Mouse (Mus musculus): ENCODE measurements around the gene Ttll6. TPM values are rescaled to one million over a fixed set of nuclear protein-coding genes. Genes with fewer than 3 reads are reported as not detected.

Ttll6 gene
- polyA plus RNA-seq, 1 experiment from 2014 or later = 0.15 TPM

GRCm38 (mm10) chr11:96171601-96172000, 38.0 kb downstream of the Ttll6 start:
- H3K4me1 ChIP-seq = no peaks in the 10 kb centered on the region
- 5% methylated on average over 3 of the region's 3 CpGs for WGBS
- peaks cover 100% of the 10 kb centered on the region for H3K27me3 ChIP-seq
- no peak overlapping the region for H3K9ac ChIP-seq
- ATAC-seq (ENCODE audit: low FRiP score) = no peak
- no peak overlapping the region for H3K4me3 ChIP-seq
- no peak overlapping the region for H3K27ac ChIP-seq
- H3K36me3 ChIP-seq = no peaks in the 10 kb centered on the region
- H3K4me2 ChIP-seq (replicated peaks) = no peak overlapping the region
- H3K9me3 ChIP-seq (replicated peaks) = no peaks in the 10 kb centered on the region

- ATAC-seq (ENCODE audit: low FRiP score) = no peak
- Histone ChIP-seq H3K27ac (no peak overlapping the region), H3K4me1 (no peaks in the 10 kb centered on the region), H3K4me2 (replicated peaks) (no peak overlapping the region), H3K27me3 (peaks cover 100% of the 10 kb centered on the region), H3K36me3 (no peaks in the 10 kb centered on the region), H3K9ac (no peak overlapping the region), H3K4me3 (no peak overlapping the region), H3K9me3 (replicated peaks) (no peaks in the 10 kb centered on the region)
- WGBS = under 1% methylated on average over 25 of the region's 25 CpGs
Observed at GRCm38 (mm10) chr11:96172511-96173287, 39.1 kb downstream of the Ttll6 start.

GRCm38 (mm10) chr11:96173288-96173840, 39.8 kb downstream of the Ttll6 start:
- H3K4me1 ChIP-seq = no peaks in the 10 kb centered on the region
- no peak overlapping the region for H3K27ac ChIP-seq
- no peak overlapping the region for H3K4me3 ChIP-seq
- peaks cover 100% of the 10 kb centered on the region for H3K27me3 ChIP-seq
- no peak overlapping the region for H3K9ac ChIP-seq
- ATAC-seq (ENCODE audit: low FRiP score) = no peak
- H3K9me3 ChIP-seq (replicated peaks) = no peaks in the 10 kb centered on the region
- WGBS = 2% methylated on average over 16 of the region's 16 CpGs
- H3K36me3 ChIP-seq = no peaks in the 10 kb centered on the region
- H3K4me2 ChIP-seq (replicated peaks) = no peak overlapping the region

- Histone ChIP-seq H3K9me3 (replicated peaks) (no peaks in the 10 kb centered on the region), H3K4me3 (no peak overlapping the region), H3K9ac (no peak overlapping the region), H3K36me3 (no peaks in the 10 kb centered on the region), H3K4me1 (no peaks in the 10 kb centered on the region), H3K27me3 (peaks cover 100% of the 10 kb centered on the region), H3K27ac (no peak overlapping the region), H3K4me2 (replicated peaks) (no peak overlapping the region)
- WGBS = 2% methylated on average over 6 of the region's 6 CpGs
- no peak for ATAC-seq (ENCODE audit: low FRiP score)
Observed at GRCm38 (mm10) chr11:96174881-96175280, 41.3 kb downstream of the Ttll6 start.

- H3K9me3 ChIP-seq (replicated peaks) = no peaks in the 10 kb centered on the region
- H3K36me3 ChIP-seq = no peaks in the 10 kb centered on the region
- no peak overlapping the region for H3K27ac ChIP-seq
- H3K4me3 ChIP-seq = no peak overlapping the region
- no peak overlapping the region for H3K4me2 ChIP-seq (replicated peaks)
- under 1% methylated on average over 17 of the region's 17 CpGs for WGBS
- no peak for ATAC-seq (ENCODE audit: low FRiP score)
- no peaks in the 10 kb centered on the region for H3K4me1 ChIP-seq
- H3K27me3 ChIP-seq = peaks cover 100% of the 10 kb centered on the region
- no peak overlapping the region for H3K9ac ChIP-seq
Observed at GRCm38 (mm10) chr11:96175511-96175910, 41.9 kb downstream of the Ttll6 start.

GRCm38 (mm10) chr11:96175951-96176530, 42.5 kb downstream of the Ttll6 start:
- 3% methylated on average over 9 of the region's 9 CpGs for WGBS
- H3K4me1 ChIP-seq = no peaks in the 10 kb centered on the region
- no peak overlapping the region for H3K27ac ChIP-seq
- no peak overlapping the region for H3K4me3 ChIP-seq
- no peaks in the 10 kb centered on the region for H3K9me3 ChIP-seq (replicated peaks)
- no peak overlapping the region for H3K9ac ChIP-seq
- no peak for ATAC-seq (ENCODE audit: low FRiP score)
- no peaks in the 10 kb centered on the region for H3K36me3 ChIP-seq
- no peak overlapping the region for H3K4me2 ChIP-seq (replicated peaks)
- H3K27me3 ChIP-seq = peaks cover 100% of the 10 kb centered on the region

- no peak overlapping the region for H3K27ac ChIP-seq
- H3K4me3 ChIP-seq = no peak overlapping the region
- H3K27me3 ChIP-seq = peaks cover 100% of the 10 kb centered on the region
- H3K4me1 ChIP-seq = no peaks in the 10 kb centered on the region
- 3% methylated on average over 10 of the region's 10 CpGs for WGBS
- ATAC-seq (ENCODE audit: low FRiP score) = no peak
- H3K36me3 ChIP-seq = no peaks in the 10 kb centered on the region
- no peak overlapping the region for H3K9ac ChIP-seq
- no peak overlapping the region for H3K4me2 ChIP-seq (replicated peaks)
- no peaks in the 10 kb centered on the region for H3K9me3 ChIP-seq (replicated peaks)
Observed at GRCm38 (mm10) chr11:96176841-96177240, 43.3 kb downstream of the Ttll6 start.

GRCm38 (mm10) chr11:96177546-96178174, 44.1 kb downstream of the Ttll6 start:
- ATAC-seq (ENCODE audit: low FRiP score) = no peak
- Histone ChIP-seq H3K4me2 (replicated peaks) (no peak overlapping the region), H3K9ac (no peak overlapping the region), H3K9me3 (replicated peaks) (peaks cover 3% of the 10 kb centered on the region), H3K4me3 (no peak overlapping the region), H3K4me1 (no peaks in the 10 kb centered on the region), H3K27ac (no peak overlapping the region), H3K36me3 (no peaks in the 10 kb centered on the region), H3K27me3 (peaks cover 100% of the 10 kb centered on the region)
- under 1% methylated on average over 27 of the region's 27 CpGs for WGBS

GRCm38 (mm10) chr11:96178356-96178755, 44.8 kb downstream of the Ttll6 start:
- under 1% methylated on average over 8 of the region's 8 CpGs for WGBS
- Histone ChIP-seq H3K36me3 (no peaks in the 10 kb centered on the region), H3K4me1 (no peaks in the 10 kb centered on the region), H3K27me3 (peaks cover 100% of the 10 kb centered on the region), H3K9ac (no peak overlapping the region), H3K4me2 (replicated peaks) (no peak overlapping the region), H3K4me3 (no peak overlapping the region), H3K27ac (no peak overlapping the region), H3K9me3 (replicated peaks) (peaks cover 6% of the 10 kb centered on the region)
- ATAC-seq (ENCODE audit: low FRiP score) = no peak

GRCm38 (mm10) chr11:96178911-96179503, 45.4 kb downstream of the Ttll6 start:
- no peak for ATAC-seq (ENCODE audit: low FRiP score)
- WGBS = 0% methylated on average over 6 of the region's 6 CpGs

GRCm38 (mm10) chr11:96181061-96181460, 47.5 kb downstream of the Ttll6 start:
- Histone ChIP-seq H3K9me3 (replicated peaks) (peaks cover 6% of the 10 kb centered on the region), H3K4me3 (no peak overlapping the region), H3K27ac (no peak overlapping the region), H3K4me2 (replicated peaks) (no peak overlapping the region), H3K9ac (no peak overlapping the region), H3K27me3 (peaks cover 100% of the 10 kb centered on the region), H3K4me1 (no peaks in the 10 kb centered on the region), H3K36me3 (no peaks in the 10 kb centered on the region)
- 26% methylated on average over 4 of the region's 4 CpGs for WGBS
- ATAC-seq (ENCODE audit: low FRiP score) = no peak

More at GRCm38 (mm10) chr11:96178911-96179503, 45.4 kb downstream of the Ttll6 start:
- H3K9me3 ChIP-seq (replicated peaks) = peaks cover 6% of the 10 kb centered on the region
- H3K27ac ChIP-seq = no peak overlapping the region
- no peak overlapping the region for H3K4me3 ChIP-seq
- H3K4me1 ChIP-seq = no peaks in the 10 kb centered on the region
- no peak overlapping the region for H3K4me2 ChIP-seq (replicated peaks)
- no peaks in the 10 kb centered on the region for H3K36me3 ChIP-seq
- peaks cover 100% of the 10 kb centered on the region for H3K27me3 ChIP-seq
- no peak overlapping the region for H3K9ac ChIP-seq

- H3K9ac ChIP-seq = no peak overlapping the region
- no peaks in the 10 kb centered on the region for H3K4me1 ChIP-seq
- ATAC-seq (ENCODE audit: low FRiP score) = no peak
- H3K4me3 ChIP-seq = no peak overlapping the region
- no peaks in the 10 kb centered on the region for H3K36me3 ChIP-seq
- H3K27ac ChIP-seq = no peak overlapping the region
- peaks cover 6% of the 10 kb centered on the region for H3K9me3 ChIP-seq (replicated peaks)
- no peak overlapping the region for H3K4me2 ChIP-seq (replicated peaks)
- H3K27me3 ChIP-seq = peaks cover 100% of the 10 kb centered on the region
Observed at GRCm38 (mm10) chr11:96184233-96184632, 50.6 kb downstream of the Ttll6 start.
